Mouse (Mus musculus) heart, embryonic 16.5 days (tissue): ENCODE data around the gene Grin2c. TPM values are rescaled to one million over a fixed set of nuclear protein-coding genes. Genes with fewer than 3 reads are reported as not detected.

ENCODE experiments used
- ATAC-seq: fragments of 200-750 bp; cut with Nextera tagmentation; replicated peaks from 2 replicates; pipeline ENCODE4 v1.8.0; 2017; ENCODE audit warnings: moderate number of reproducible peaks; ENCODE audit not compliant: insufficient read depth, low FRiP score; ENCODE audit errors: extremely low read depth
- H3K27ac ChIP-seq: fragments of 300-500 bp; sonication (generic); 2 replicates; pipeline ENCODE4 v1.5.1; 2014; ENCODE audit warnings: mild to moderate bottlenecking, low read length, control low read depth, moderate library complexity
- H3K27me3 ChIP-seq: fragments of 300-500 bp; sonication (generic); 2 replicates; pipeline ENCODE4 v1.6.1; 2014; ENCODE audit warnings: low read length, mixed read lengths; ENCODE audit not compliant: control insufficient read depth, insufficient read depth
- H3K36me3 ChIP-seq: fragments of 300-500 bp; sonication (generic); 2 replicates; pipeline ENCODE4 v1.6.1; 2014; ENCODE audit not compliant: control insufficient read depth, insufficient read depth
- H3K4me1 ChIP-seq: fragments of 300-500 bp; sonication (generic); 2 replicates; pipeline ENCODE4 v1.6.1; 2014; ENCODE audit warnings: low read length, mixed read lengths; ENCODE audit not compliant: control insufficient read depth, insufficient read depth
- H3K4me2 ChIP-seq: fragments of 300-500 bp; sonication (generic); 2 replicates; pipeline ENCODE4 v1.6.1; 2014; ENCODE audit warnings: low read depth, mild to moderate bottlenecking, control low read depth, low read length
- H3K4me3 ChIP-seq: fragments of 300-500 bp; sonication (generic); 2 replicates; pipeline ENCODE4 v1.5.1; 2014; ENCODE audit warnings: mild to moderate bottlenecking, control low read depth, low read length
- H3K9ac ChIP-seq: fragments of 300-500 bp; sonication (generic); 2 replicates; pipeline ENCODE4 v1.6.1; 2014; ENCODE audit warnings: low read length, control low read depth
- H3K9me3 ChIP-seq: fragments of 300-500 bp; sonication (generic); replicated peaks from 2 replicates; pipeline ENCODE4 v1.6.1; 2016; ENCODE audit warnings: low read length; ENCODE audit not compliant: control insufficient read depth
- WGBS: fragments of 180-500 bp; shearing (Covaris S2); extraction: QIAGEN DNeasy Blood & Tissue Kit; methylation state at CpG from one replicate; pipeline ENCODE4 v1.1.7; 2014; 5-methylcytosine and 5-hydroxymethylcytosine counted together
- polyA plus RNA-seq: library from polyadenylated mRNA; unstranded; fragments of >200 nt; fragmentation: Nextera tagmentation; extraction: Ambion mirVana; gene quantifications from 2 replicates; pipeline ENCODE4 v1.2.1, GENCODE M21; 2015

The Grin2c gene
- polyA plus RNA-seq, 1 experiment from 2014 or later: 0.21 TPM

- no peak overlapping the region for H3K4me3 ChIP-seq
- 0 out of 2 replicates have a peak, but pooled peaks cover 2% of the 10 kb centered on the region for H3K4me1 ChIP-seq
- ATAC-seq: no peak
- no peaks in the 10 kb centered on the region for H3K9me3 ChIP-seq
- H3K9ac ChIP-seq: no peak overlapping the region
- H3K4me2 ChIP-seq: no peak overlapping the region
- H3K27me3 ChIP-seq: no peaks in the 10 kb centered on the region
- WGBS: 66% methylated on average over 19 of the region's 19 CpGs
- no peaks in the 10 kb centered on the region for H3K36me3 ChIP-seq
- H3K27ac ChIP-seq: no peak overlapping the region
Measured at GRCm38 (mm10) chr11:115286201-115286993, 19.4 kb upstream of the Grin2c start.

DNA sequence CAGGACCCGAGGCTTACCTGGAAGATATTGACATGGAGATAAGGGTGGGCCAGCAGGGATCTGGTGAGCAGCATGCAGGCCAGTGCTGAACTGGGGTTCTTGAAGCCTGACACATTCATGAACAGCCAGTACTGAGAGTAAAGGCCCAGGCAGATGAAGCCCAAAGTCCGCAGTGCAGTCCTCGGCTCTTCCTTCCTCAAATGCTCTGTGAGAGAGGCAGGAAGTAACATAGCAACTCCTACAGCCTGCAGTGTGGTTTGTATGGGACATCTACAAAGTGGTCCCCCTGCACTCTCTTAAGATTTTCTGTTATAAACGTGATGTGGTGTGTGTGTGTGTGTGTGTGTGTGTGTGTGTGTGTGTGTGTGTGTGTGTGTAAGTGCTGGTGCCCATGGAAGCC is 18.2 kb upstream of the Grin2c start:
- Histone ChIP-seq H3K9me3 (no peaks in the 10 kb centered on the region), H3K9ac (no peak overlapping the region), H3K36me3 (no peaks in the 10 kb centered on the region), H3K27me3 (no peaks in the 10 kb centered on the region), H3K4me3 (no peak overlapping the region), H3K4me1 (no peaks in the 10 kb centered on the region), H3K4me2 (no peak overlapping the region), H3K27ac (no peak overlapping the region)
- 45% methylated on average over 4 of the region's 4 CpGs for WGBS
- no peak for ATAC-seq

DNA sequence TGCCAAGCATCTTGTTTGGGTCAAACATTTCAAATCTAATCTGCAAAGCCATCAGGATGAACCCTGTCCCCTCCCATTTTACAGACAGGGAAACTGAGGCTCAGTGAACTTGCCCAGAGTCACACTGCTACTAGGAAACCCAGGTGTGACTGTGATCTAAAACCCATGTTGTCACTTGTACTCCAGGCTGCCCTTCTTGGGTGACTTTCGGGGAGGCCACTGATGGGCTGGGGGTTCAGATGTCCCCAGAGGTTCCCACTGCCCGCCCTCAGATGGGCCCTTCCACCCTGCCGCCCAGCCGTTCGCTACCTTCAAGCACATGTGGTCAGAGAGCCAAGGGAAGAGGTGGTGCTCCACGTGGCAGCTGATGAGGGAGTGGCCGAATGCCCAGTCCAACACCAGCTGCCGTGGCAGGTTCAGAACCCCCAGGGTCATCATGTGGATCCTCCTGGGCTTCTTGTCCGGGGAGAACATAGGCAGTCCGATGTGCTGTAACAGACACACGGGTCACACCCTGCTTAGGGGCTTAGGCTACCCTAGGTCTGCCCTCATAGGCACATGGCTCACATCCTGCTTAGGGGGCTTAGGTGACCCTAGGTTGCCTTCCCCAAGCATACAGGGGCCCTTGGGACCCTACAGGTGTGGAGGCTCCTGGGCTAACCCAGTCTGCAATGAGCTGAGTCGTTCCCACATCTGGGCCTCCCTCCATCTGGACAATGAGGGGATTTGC is 17.0 kb upstream of the Grin2c start:
- H3K9me3 ChIP-seq: no peaks in the 10 kb centered on the region
- no peak overlapping the region for H3K9ac ChIP-seq
- H3K27ac ChIP-seq: no peak overlapping the region
- H3K27me3 ChIP-seq: no peaks in the 10 kb centered on the region
- no peak for ATAC-seq
- 78% methylated on average over 12 of the region's 12 CpGs for WGBS
- no peaks in the 10 kb centered on the region for H3K36me3 ChIP-seq
- H3K4me3 ChIP-seq: no peak overlapping the region
- H3K4me2 ChIP-seq: no peak overlapping the region
- no peaks in the 10 kb centered on the region for H3K4me1 ChIP-seq

DNA sequence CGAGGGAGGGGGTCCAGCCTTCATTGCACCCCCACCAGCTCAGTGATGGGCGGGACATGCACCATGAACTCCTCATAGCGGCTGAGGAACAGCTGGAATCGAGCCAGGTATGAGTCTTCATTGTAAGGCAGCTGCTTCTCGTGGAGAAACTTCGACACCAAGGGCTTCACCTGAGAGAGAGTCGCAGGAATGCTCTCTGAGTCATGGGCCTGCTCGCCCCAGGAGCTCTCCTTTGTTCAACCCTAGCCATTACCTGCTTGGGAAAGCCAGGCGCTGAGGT is 16.4 kb upstream of the Grin2c start:
- no peak for ATAC-seq
- Histone ChIP-seq H3K36me3 (no peaks in the 10 kb centered on the region), H3K27ac (no peak overlapping the region), H3K9me3 (no peaks in the 10 kb centered on the region), H3K4me2 (no peak overlapping the region), H3K4me3 (no peak overlapping the region), H3K9ac (no peak overlapping the region), H3K4me1 (no peaks in the 10 kb centered on the region), H3K27me3 (no peaks in the 10 kb centered on the region)
- 71% methylated on average over 9 of the region's 9 CpGs for WGBS

GRCm38 (mm10) chr11:115282723-115283485 is 15.9 kb upstream of the Grin2c start:
- H3K36me3 ChIP-seq: no peaks in the 10 kb centered on the region
- H3K4me2 ChIP-seq: no peak overlapping the region
- no peak overlapping the region for H3K27ac ChIP-seq
- H3K27me3 ChIP-seq: no peaks in the 10 kb centered on the region
- ATAC-seq: no peak
- no peak overlapping the region for H3K4me3 ChIP-seq
- 72% methylated on average over 8 of the region's 8 CpGs for WGBS
- peaks cover 2% of the 10 kb centered on the region; the same call in 1 of the 2 replicates for H3K4me1 ChIP-seq
- no peaks in the 10 kb centered on the region for H3K9me3 ChIP-seq
- H3K9ac ChIP-seq: no peak overlapping the region

DNA sequence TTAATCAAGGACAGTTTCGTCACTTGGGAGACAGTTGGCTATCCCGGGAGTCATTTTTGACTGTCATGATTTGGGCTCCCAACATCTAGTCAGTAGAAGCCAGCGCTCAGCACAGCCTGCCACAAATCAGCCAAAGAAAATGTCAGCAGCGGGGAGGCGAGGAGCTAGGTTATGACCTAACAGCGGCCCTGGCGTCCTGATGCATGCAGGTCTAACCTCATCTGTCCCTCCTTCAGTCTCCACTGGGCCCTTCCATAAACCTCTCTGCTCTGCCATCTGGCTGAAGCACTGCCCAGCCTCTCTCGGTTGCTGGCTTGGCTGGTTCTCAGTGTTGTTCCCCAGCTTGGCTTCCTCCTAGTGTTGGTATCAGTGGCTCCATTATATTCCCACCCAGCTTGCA is 15.3 kb upstream of the Grin2c start:
- WGBS: 56% methylated on average over 8 of the region's 8 CpGs
- Histone ChIP-seq H3K9ac (no peak overlapping the region), H3K4me3 (no peak overlapping the region), H3K36me3 (no peaks in the 10 kb centered on the region), H3K9me3 (no peaks in the 10 kb centered on the region), H3K4me1 (peaks cover 5% of the 10 kb centered on the region), H3K4me2 (no peak overlapping the region), H3K27me3 (no peaks in the 10 kb centered on the region), H3K27ac (no peak overlapping the region)
- no peak for ATAC-seq

- Histone ChIP-seq H3K9me3 (no peaks in the 10 kb centered on the region), H3K4me2 (no peak overlapping the region), H3K27me3 (no peaks in the 10 kb centered on the region), H3K27ac (no peak overlapping the region), H3K36me3 (no peaks in the 10 kb centered on the region), H3K4me1 (peaks cover 11% of the 10 kb centered on the region), H3K4me3 (no peak overlapping the region), H3K9ac (no peak overlapping the region)
- WGBS: 59% methylated on average over 1 of the region's 1 CpGs
- no peak for ATAC-seq
Measured at GRCm38 (mm10) chr11:115279726-115280125, 12.7 kb upstream of the Grin2c start.

- Histone ChIP-seq H3K9ac (no peak overlapping the region), H3K27me3 (no peaks in the 10 kb centered on the region), H3K4me1 (peaks cover 11% of the 10 kb centered on the region), H3K4me2 (peak overlapping the region; percentile 77; the same call in 1 of the 2 replicates), H3K27ac (no peak overlapping the region), H3K9me3 (no peaks in the 10 kb centered on the region), H3K36me3 (no peaks in the 10 kb centered on the region), H3K4me3 (no peak overlapping the region)
- WGBS: 72% methylated on average over 6 of the region's 6 CpGs
- ATAC-seq: no peak
Measured at GRCm38 (mm10) chr11:115278176-115278575, 11.1 kb upstream of the Grin2c start.

DNA sequence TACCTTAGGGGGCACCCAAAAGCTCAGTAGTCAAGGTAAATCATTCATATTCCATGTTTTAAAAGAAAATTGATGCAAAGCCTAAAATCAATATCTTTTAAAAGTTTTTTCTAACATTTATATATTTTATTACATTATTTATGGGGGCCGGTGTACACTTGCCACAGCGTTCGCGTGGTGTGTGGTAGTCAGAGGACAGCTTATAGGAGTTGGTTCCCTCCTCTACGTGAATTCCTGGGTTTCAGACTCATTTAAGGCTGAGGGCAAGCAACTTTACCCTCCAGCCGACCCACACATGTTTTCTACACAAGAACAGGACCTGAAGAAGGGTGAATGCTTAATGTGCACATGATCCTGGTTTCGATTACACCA is 10.5 kb upstream of the Grin2c start:
- 18% methylated on average over 7 of the region's 7 CpGs for WGBS
- Histone ChIP-seq H3K4me1 (peaks cover 11% of the 10 kb centered on the region), H3K27me3 (no peaks in the 10 kb centered on the region), H3K9me3 (no peaks in the 10 kb centered on the region), H3K36me3 (no peaks in the 10 kb centered on the region), H3K27ac (peak overlapping the region; percentile 88), H3K4me2 (peak overlapping the region; percentile 77), H3K9ac (peak overlapping the region; percentile 74), H3K4me3 (peak overlapping the region; percentile 70)
- ATAC-seq: no peak
